Mouse (Mus musculus) midbrain, embryonic 11.5 days (tissue): Measurements from ENCODE around the gene Gm9970. TPM values are rescaled to one million over a fixed set of nuclear protein-coding genes. Genes with fewer than 3 reads are reported as not detected.

Experiments used
- ATAC-seq: fragments of 200-750 bp; cut with Nextera tagmentation; 2 replicates; pipeline ENCODE4 v1.8.0; 2017; ENCODE audit warnings: moderate TSS enrichment, moderate library complexity; ENCODE audit not compliant: low FRiP score
- DNase-seq: peaks from one replicate; pipeline ENCODE4 v3.0.0; 2015; ENCODE audit warnings: low spot score; ENCODE audit errors: missing footprints
- H3K27ac ChIP-seq: fragments of 300-500 bp; sonication (generic); 2 replicates; pipeline ENCODE4 v1.5.1; 2014; ENCODE audit warnings: low read depth, low read length
- H3K27me3 ChIP-seq: fragments of 300-500 bp; sonication (generic); 2 replicates; pipeline ENCODE4 v1.6.1; 2014; ENCODE audit warnings: mild to moderate bottlenecking, low read length, moderate library complexity, mixed read lengths; ENCODE audit not compliant: control insufficient read depth, insufficient read depth
- H3K36me3 ChIP-seq: fragments of 300-500 bp; sonication (generic); 2 replicates; pipeline ENCODE4 v1.6.1; 2014; ENCODE audit warnings: mild to moderate bottlenecking, low read length, moderate library complexity, mixed read lengths; ENCODE audit not compliant: control insufficient read depth, insufficient read depth
- H3K4me1 ChIP-seq: fragments of 300-500 bp; sonication (generic); 2 replicates; pipeline ENCODE4 v1.6.1; 2014; ENCODE audit warnings: low read length; ENCODE audit not compliant: control insufficient read depth, insufficient read depth
- H3K4me2 ChIP-seq: fragments of 300-500 bp; sonication (generic); 2 replicates; pipeline ENCODE4 v1.6.1; 2014; ENCODE audit warnings: mild to moderate bottlenecking, moderate library complexity
- H3K4me3 ChIP-seq: fragments of 300-500 bp; sonication (generic); 2 replicates; pipeline ENCODE4 v1.5.1; 2014; ENCODE audit warnings: low read depth, low read length
- H3K9ac ChIP-seq: fragments of 300-500 bp; sonication (generic); 2 replicates; pipeline ENCODE4 v1.6.1; 2014; ENCODE audit warnings: low read length
- H3K9me3 ChIP-seq: fragments of 300-500 bp; sonication (generic); 2 replicates; pipeline ENCODE4 v1.6.1; 2016; ENCODE audit warnings: low read length; ENCODE audit not compliant: control insufficient read depth
- WGBS: fragments of 180-500 bp; shearing (Covaris S2); extraction: QIAGEN DNeasy Blood & Tissue Kit; methylation state at CpG from one replicate; pipeline ENCODE4 v1.1.7; 2014; 5-methylcytosine and 5-hydroxymethylcytosine counted together
- polyA plus RNA-seq: library from polyadenylated mRNA; unstranded; fragments of >200 nt; fragmentation: Nextera tagmentation; extraction: Ambion mirVana; gene quantifications from 2 replicates; pipeline ENCODE4 v1.2.1, GENCODE M21; 2014

Gm9970 gene
- polyA plus RNA-seq, 1 experiment from 2014 or later, result 1.3 TPM

DNA sequence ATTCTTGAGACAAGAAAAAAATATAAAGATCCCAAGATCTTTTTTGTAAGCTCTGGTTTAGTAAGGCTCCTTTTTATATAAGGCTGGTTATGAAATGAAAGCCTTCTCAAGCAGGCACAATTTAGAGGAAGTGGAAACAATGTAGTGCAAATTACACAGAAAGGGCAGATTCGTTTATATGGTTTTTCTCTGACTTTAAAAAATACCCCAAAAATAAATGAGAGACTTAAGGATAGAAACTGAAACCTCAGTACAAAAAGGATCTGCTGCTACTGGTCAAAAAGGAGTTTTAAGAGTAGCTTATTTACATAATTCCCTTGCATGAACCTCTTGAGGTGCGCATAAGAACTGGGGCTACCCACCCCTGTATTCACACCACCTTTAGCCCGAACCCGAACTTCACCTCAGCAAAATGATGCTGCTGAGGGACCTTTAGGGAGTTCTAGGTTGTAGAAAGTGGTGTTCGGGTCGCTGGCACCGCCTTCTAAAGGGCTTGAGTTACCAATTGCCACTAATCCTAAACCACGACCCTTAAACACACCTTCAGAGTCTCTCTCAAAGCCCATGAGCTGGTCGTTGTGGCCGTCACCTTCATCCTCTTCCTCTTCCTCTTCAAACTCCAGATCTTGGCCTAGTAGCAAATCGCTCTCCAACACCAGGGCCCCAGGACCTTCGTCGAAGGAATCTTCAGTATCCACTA, 39.8 kb downstream of the Gm9970 start:
- WGBS, result 20% methylated on average over 13 of the region's 13 CpGs
- Histone ChIP-seq H3K36me3 (peaks cover 29% of the 10 kb centered on the region), H3K4me2 (peak overlapping the region; percentile 63), H3K27ac (peak overlapping the region; percentile 74), H3K9me3 (peaks cover 4% of the 10 kb centered on the region), H3K9ac (peak overlapping the region; percentile 88), H3K4me3 (peak overlapping the region; percentile 76), H3K4me1 (peaks cover 12% of the 10 kb centered on the region), H3K27me3 (no peaks in the 10 kb centered on the region)
- DNase-seq (peak; percentile 44), ATAC-seq (no peak)

DNA sequence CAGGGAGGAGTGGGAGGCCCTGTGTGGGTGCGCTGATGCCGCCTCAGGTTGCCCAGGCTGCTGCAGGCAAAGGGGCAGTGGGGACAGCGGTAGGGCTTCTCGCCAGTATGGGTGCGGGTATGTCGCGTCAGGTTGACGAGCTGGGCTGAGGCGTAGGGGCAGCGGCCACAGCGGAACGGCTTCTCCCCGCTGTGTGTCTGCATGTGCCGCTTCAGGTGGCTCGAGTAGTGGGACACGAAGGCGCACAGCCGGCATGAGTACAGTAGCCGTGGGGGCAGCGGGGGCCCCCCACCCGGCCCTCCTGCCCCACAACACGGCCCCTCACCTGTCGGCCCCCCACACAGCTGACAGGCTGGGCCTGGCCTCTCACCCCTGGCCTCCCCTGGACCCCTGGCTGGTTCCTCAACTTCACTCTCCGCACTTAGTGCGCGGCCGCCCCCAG, 40.7 kb downstream of the Gm9970 start:
- H3K27ac ChIP-seq, result no peak overlapping the region
- ATAC-seq (no peak), DNase-seq (no peak)
- H3K36me3 ChIP-seq, result peaks cover 30% of the 10 kb centered on the region
- H3K9me3 ChIP-seq, result peaks cover 4% of the 10 kb centered on the region
- peaks cover 12% of the 10 kb centered on the region for H3K4me1 ChIP-seq
- H3K4me2 ChIP-seq, result no peak overlapping the region
- H3K9ac ChIP-seq, result 0 out of 2 replicates have a peak overlapping the region, but pooled peaks have one; percentile 21
- H3K4me3 ChIP-seq, result 0 out of 2 replicates have a peak overlapping the region, but pooled peaks have one; percentile 1
- H3K27me3 ChIP-seq, result no peaks in the 10 kb centered on the region
- 89% methylated on average over 27 of the region's 27 CpGs for WGBS

DNA sequence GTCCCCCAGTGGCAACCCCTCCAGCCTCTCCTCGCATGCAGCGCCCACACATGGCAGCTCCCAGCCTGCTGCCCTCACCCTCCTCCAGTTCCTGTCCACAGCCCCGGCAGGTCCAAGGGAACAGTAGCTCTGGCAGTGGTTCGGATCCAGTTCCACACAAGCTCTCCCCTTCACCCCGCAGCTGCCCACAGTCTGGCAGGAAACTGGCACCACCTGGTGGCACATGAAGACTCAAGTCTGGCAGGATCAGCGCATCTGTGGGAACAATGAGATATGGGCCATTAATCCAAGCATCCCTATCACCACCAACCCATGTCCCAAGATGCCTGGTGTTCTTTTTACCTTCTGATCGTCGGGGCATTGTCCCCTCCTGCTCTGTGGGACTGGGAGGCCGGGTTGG, 41.1 kb downstream of the Gm9970 start:
- H3K9me3 ChIP-seq, result peaks cover 4% of the 10 kb centered on the region
- H3K9ac ChIP-seq, result no peak overlapping the region
- H3K4me1 ChIP-seq, result peaks cover 12% of the 10 kb centered on the region
- no peak overlapping the region for H3K27ac ChIP-seq
- ATAC-seq (no peak), DNase-seq (peak; percentile 80)
- H3K4me3 ChIP-seq, result no peak overlapping the region
- 85% methylated on average over 9 of the region's 9 CpGs for WGBS
- H3K4me2 ChIP-seq, result no peak overlapping the region
- peaks cover 33% of the 10 kb centered on the region for H3K36me3 ChIP-seq
- H3K27me3 ChIP-seq, result no peaks in the 10 kb centered on the region

DNA sequence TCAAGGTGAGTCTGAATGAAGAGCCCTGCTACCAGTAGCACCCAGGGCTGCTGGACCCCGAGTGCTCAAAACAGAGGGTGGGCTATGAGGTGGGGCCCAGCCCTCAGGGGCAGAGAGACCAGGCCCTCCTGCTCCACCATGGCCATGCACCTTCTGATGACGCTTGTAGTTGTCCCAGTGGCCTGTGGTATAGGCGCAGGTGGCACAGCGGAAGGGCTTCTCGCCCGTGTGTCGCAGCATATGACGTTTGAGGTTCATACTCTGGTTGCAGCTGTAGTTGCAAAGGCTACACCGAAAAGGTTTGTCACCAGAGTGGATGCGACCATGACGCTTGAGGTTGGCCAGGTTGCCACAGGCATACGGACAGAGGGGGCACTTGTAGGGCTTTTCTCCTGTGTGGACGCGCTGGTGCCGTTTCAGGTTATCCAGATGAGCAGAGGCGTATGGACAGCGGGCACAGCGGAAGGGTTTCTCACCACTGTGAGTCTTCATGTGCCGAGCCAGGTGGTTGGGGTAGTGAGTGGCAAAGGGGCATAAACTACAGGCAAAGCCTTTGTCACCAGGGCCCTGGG, 41.6 kb downstream of the Gm9970 start:
- peak; percentile 74 for DNase-seq
- no peaks in the 10 kb centered on the region for H3K27me3 ChIP-seq
- no peak overlapping the region for H3K4me3 ChIP-seq
- H3K9ac ChIP-seq, result no peak overlapping the region
- ATAC-seq, result no peak
- H3K36me3 ChIP-seq, result peaks cover 33% of the 10 kb centered on the region
- peaks cover 4% of the 10 kb centered on the region for H3K9me3 ChIP-seq
- H3K4me1 ChIP-seq, result peaks cover 13% of the 10 kb centered on the region
- no peak overlapping the region for H3K4me2 ChIP-seq
- no peak overlapping the region for H3K27ac ChIP-seq
- 95% methylated on average over 19 of the region's 19 CpGs for WGBS

- peaks cover 4% of the 10 kb centered on the region for H3K9me3 ChIP-seq
- peaks cover 19% of the 10 kb centered on the region for H3K4me1 ChIP-seq
- ATAC-seq, result no peak
- 87% methylated on average over 5 of the region's 5 CpGs for WGBS
- no peak overlapping the region for H3K9ac ChIP-seq
- H3K4me3 ChIP-seq, result no peak overlapping the region
- peaks cover 33% of the 10 kb centered on the region for H3K36me3 ChIP-seq
- H3K4me2 ChIP-seq, result no peak overlapping the region
- H3K27me3 ChIP-seq, result no peaks in the 10 kb centered on the region
- DNase-seq, result peak; percentile 81
- H3K27ac ChIP-seq, result no peak overlapping the region
Measured at GRCm38 (mm10) chr5:31198616-31199320, 42.3 kb downstream of the Gm9970 start.

DNA sequence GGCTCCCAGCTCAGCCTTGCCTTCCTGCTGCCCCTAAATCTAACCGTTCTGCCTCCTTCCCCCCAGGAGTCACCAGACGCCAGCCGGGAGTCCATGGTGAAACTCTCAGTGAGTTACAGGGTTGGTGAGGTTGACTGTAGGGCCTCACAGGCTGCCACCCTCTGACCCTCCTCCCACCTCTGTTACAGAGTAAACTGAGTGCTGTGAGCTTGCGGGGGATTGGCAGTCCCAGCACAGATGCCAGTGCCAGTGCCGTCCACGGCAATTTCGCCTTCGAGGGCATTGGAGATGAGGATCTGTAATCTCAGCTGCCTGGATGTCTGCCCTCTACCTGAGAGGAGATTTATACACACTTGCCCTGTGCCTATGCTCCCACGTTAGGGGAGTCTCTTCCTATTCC, 42.9 kb downstream of the Gm9970 start:
- H3K4me2 ChIP-seq, result no peak overlapping the region
- H3K36me3 ChIP-seq, result peaks cover 33% of the 10 kb centered on the region
- no peaks in the 10 kb centered on the region for H3K27me3 ChIP-seq
- whole genome bisulfite sequencing, result 90% methylated on average over 9 of the region's 9 CpGs
- H3K9me3 ChIP-seq, result peaks cover 4% of the 10 kb centered on the region
- H3K9ac ChIP-seq, result no peak overlapping the region
- no peak overlapping the region for H3K4me3 ChIP-seq
- ATAC-seq, result no peak
- peak; percentile 81 for DNase-seq
- H3K27ac ChIP-seq, result no peak overlapping the region
- H3K4me1 ChIP-seq, result peaks cover 20% of the 10 kb centered on the region

DNA sequence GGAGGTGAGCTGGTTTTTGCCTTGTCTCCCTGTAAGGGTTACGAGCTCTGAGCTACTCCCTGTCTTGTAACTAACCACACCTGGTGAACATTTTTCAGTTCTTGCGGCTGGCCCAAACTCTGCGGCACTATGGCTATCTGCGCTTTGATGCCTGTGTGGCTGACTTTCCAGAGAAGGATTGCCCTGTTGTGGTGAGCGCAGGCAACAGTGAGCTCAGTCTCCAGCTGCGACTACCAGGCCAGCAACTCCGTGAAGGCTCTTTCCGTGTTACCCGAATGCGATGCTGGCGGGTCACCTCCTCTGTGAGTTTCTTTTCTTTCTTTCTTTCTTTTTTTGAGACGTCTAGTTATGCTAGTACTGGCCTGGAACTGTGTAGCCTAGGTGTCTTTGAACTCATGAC, 44.0 kb downstream of the Gm9970 start:
- Histone ChIP-seq H3K4me2 (no peak overlapping the region), H3K36me3 (peaks cover 33% of the 10 kb centered on the region), H3K9ac (no peak overlapping the region), H3K4me1 (peaks cover 17% of the 10 kb centered on the region), H3K4me3 (no peak overlapping the region), H3K27ac (no peak overlapping the region), H3K9me3 (peaks cover 4% of the 10 kb centered on the region), H3K27me3 (no peaks in the 10 kb centered on the region)
- DNase-seq, result peak; percentile 28
- ATAC-seq, result no peak
- WGBS, result 96% methylated on average over 12 of the region's 12 CpGs

- 94% methylated on average over 10 of the region's 10 CpGs for WGBS
- H3K4me3 ChIP-seq, result no peak overlapping the region
- H3K4me2 ChIP-seq, result no peak overlapping the region
- H3K36me3 ChIP-seq, result peaks cover 33% of the 10 kb centered on the region
- peaks cover 20% of the 10 kb centered on the region for H3K4me1 ChIP-seq
- ATAC-seq, result no peak
- no peak overlapping the region for H3K9ac ChIP-seq
- H3K27me3 ChIP-seq, result no peaks in the 10 kb centered on the region
- DNase-seq, result peak; percentile 67
- no peak overlapping the region for H3K27ac ChIP-seq
- peaks cover 4% of the 10 kb centered on the region for H3K9me3 ChIP-seq
Measured at GRCm38 (mm10) chr5:31196207-31196606, 44.8 kb downstream of the Gm9970 start.

DNA sequence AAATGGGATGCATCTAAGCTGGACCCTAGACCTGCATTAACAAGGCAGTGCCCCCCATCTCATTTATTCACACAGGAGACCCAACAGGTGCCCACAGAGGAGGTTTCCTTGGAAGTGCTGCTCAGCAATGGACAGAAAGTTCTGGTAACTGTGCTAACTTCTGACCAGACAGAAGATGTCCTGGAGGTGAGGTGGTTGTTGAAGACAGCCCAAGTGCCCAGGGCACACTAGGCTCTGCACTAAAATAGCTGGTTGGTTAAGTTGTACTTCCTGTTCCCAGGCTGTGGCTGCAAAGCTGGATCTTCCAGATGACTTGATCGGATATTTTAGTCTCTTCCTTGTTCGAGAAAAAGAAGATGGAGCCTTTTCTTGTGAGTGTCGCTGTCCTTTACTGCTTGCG, 45.4 kb downstream of the Gm9970 start:
- H3K27ac ChIP-seq, result no peak overlapping the region
- H3K36me3 ChIP-seq, result peaks cover 34% of the 10 kb centered on the region
- peaks cover 19% of the 10 kb centered on the region for H3K4me1 ChIP-seq
- no peak overlapping the region for H3K4me3 ChIP-seq
- H3K9me3 ChIP-seq, result peaks cover 4% of the 10 kb centered on the region
- H3K27me3 ChIP-seq, result no peaks in the 10 kb centered on the region
- WGBS, result 94% methylated on average over 4 of the region's 4 CpGs
- no peak overlapping the region for H3K4me2 ChIP-seq
- H3K9ac ChIP-seq, result no peak overlapping the region
- peak; percentile 31 for DNase-seq
- ATAC-seq, result no peak
